Mouse (Mus musculus): ENCODE measurements around the gene Ajm1. TPM values are rescaled to one million over a fixed set of nuclear protein-coding genes. Genes with fewer than 3 reads are reported as not detected.
"Not testable (repeated sequence)": the region's sequence is repeated elsewhere in the genome, so short reads cannot be mapped to it uniquely, and the experiment has no call there.

The Ajm1 gene
- polyA plus RNA-seq, 1 experiment from 2014 or later, result 2.3 TPM

DNA sequence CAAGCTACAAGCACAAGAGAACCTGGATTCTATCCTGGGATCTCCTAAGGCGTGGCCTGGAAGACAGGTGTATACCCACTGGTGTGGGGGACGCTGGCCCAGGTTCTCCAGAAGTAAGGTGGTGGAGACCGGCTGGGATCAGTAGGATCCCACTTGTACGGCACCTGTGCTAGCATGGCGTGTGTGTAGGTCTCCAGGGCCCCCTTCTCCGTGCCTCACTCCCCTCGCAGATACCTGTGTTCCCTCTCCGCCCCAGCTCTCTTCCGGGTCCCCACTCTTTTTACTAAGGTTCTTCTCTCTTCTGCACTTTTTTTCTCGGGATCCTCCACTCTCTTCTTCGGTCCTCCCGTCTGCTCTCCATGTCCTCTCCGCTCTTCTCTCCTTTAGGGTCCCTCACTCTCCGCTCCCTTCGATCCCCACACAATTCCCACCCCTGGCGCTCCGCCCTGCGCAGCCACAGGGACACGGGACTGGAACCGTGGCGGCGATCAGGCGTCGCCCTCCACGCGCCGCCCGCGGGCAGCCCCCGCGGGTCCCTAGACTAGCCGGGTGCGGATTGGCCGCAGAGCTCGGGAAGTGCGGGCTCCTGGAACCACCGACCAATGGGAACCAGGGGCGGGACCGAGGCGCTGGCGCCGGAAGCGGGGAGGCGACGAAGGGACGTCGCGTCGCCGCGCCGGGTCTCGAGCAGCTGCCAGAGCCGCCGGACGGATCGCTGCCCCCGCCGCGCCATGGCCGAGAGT lies 24.2 kb downstream of the Ajm1 start, which contains the start of gene Edf1:
Gene Edf1, plus strand, starts transcription at position 627 of the 743 bp plus-strand sequence.
- Histone ChIP-seq H3K27ac (peak within 1 kb of the TSS; percentile 53; the same call in 1 of the 2 replicates), H3K27me3 (replicated peaks) (no peaks in the 10 kb centered on the region), H3K9ac (peak within 1 kb of the TSS; percentile 95), H3K4me1 (peaks cover 17% of the 10 kb centered on the region), H3K4me3 (peak within 1 kb of the TSS; percentile 81), H3K36me3 (peaks cover 26% of the 10 kb centered on the region), H3K4me2 (replicated peaks) (peak within 1 kb of the TSS; percentile 95), H3K9me3 (no peaks in the 10 kb centered on the region)
- under 1% methylated on average over 61 of the region's 61 CpGs for WGBS
- peak; percentile 98 for ATAC-seq (ENCODE audit: low FRiP score, low read depth)

DNA sequence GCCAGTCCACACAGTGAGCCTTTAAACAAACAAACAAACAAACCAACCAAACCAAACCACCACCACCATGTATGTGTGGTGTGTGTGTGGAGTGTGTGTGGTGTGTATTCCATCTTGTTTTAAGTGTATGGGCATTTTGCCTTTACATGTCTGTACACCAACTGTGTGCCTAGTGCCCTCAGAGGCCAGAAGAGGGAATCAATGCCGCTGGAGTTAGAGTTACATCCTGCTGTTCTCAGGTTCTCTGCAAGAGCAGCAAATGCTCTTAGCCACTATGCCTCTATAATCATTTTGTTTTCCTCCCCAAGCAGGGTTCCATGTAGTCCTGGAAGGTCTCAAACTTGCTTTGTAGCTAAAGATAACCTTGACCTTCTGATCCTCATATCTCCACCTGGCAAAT lies 25.3 kb downstream of the Ajm1 start:
- H3K4me1 ChIP-seq, result peaks cover 17% of the 10 kb centered on the region
- 55% methylated on average over 1 of the region's 1 CpGs for WGBS
- H3K36me3 ChIP-seq, result peaks cover 15% of the 10 kb centered on the region
- no peak overlapping the region for H3K9ac ChIP-seq
- H3K27me3 ChIP-seq (replicated peaks), result no peaks in the 10 kb centered on the region
- no peak overlapping the region for H3K4me2 ChIP-seq (replicated peaks)
- ATAC-seq (ENCODE audit: low FRiP score, low read depth), result no peak
- H3K27ac ChIP-seq, result no peak overlapping the region
- no peaks in the 10 kb centered on the region for H3K9me3 ChIP-seq
- no peak overlapping the region for H3K4me3 ChIP-seq

GRCm38 (mm10) chr2:25555479-25555878 lies 26.1 kb downstream of the Ajm1 start:
- WGBS, result 44% methylated on average over 2 of the region's 2 CpGs
- H3K4me1 ChIP-seq, result peaks cover 17% of the 10 kb centered on the region
- H3K36me3 ChIP-seq; H3K9ac ChIP-seq; H3K27me3 ChIP-seq (replicated peaks); H3K4me3 ChIP-seq; H3K27ac ChIP-seq; H3K4me2 ChIP-seq (replicated peaks); ATAC-seq (ENCODE audit: low FRiP score, low read depth); H3K9me3 ChIP-seq: not testable (repeated sequence)

DNA sequence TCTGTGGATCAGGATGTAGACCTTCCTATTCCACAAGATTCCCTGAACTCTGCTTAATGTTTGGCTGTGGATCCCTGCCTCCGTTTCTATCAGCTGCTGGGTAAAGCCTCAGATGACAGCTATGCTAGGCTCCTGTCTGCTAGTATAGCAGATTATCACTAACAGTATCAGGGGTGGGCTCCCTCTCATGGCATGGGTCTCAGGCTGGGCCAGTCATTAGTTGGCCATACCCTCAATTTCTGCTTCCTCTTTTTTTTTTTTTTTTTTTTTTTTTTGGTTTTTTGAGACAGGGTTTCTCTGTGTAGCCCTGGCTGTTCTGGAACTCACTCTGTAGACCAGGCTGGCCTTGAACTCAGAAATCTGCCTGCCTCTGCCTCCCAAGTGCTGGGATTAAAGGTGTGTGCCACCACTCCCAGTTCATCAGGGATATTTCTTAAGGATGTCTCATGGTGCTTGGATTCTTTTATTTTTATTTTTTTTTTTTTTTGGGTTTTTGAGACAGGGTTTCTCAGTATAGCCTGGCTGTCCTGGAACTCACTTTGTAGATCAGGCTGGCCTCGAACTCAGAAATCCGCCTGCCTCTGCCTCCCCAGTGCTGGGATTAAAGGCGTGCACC lies 28.3 kb downstream of the Ajm1 start:
- H3K9me3 ChIP-seq; H3K36me3 ChIP-seq; H3K4me1 ChIP-seq; H3K9ac ChIP-seq; ATAC-seq (ENCODE audit: low FRiP score, low read depth); H3K4me3 ChIP-seq; H3K27ac ChIP-seq; H3K4me2 ChIP-seq (replicated peaks); H3K27me3 ChIP-seq (replicated peaks): not testable (repeated sequence)
- WGBS, result 95% methylated on average over 4 of the region's 4 CpGs

DNA sequence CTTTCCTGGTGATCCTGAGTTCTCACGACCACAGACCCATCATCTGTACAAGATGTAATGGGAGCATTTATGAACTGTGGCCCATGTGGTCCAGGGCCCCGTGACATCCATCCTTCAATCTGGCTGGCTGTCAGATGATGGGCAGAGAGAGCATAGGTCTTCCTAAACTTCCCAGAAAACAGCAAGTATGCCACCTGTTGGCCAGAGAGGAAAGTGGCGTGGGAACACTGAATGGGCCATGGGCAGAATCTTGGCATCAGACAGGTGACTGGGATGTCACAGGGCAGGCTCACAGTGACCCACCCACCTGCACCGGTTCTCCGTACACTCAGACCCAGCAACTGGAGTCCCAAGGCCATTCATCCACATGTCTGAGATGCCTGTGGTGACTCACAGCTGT lies 30.4 kb downstream of the Ajm1 start:
- no peak for ATAC-seq (ENCODE audit: low FRiP score, low read depth)
- Histone ChIP-seq H3K27ac (no peak overlapping the region), H3K9me3 (no peaks in the 10 kb centered on the region), H3K9ac (no peak overlapping the region), H3K4me1 (peaks cover 1% of the 10 kb centered on the region; the same call in 1 of the 2 replicates), H3K27me3 (replicated peaks) (no peaks in the 10 kb centered on the region), H3K4me3 (no peak overlapping the region), H3K36me3 (no peaks in the 10 kb centered on the region), H3K4me2 (replicated peaks) (no peak overlapping the region)
- 38% methylated on average over 5 of the region's 5 CpGs for WGBS

DNA sequence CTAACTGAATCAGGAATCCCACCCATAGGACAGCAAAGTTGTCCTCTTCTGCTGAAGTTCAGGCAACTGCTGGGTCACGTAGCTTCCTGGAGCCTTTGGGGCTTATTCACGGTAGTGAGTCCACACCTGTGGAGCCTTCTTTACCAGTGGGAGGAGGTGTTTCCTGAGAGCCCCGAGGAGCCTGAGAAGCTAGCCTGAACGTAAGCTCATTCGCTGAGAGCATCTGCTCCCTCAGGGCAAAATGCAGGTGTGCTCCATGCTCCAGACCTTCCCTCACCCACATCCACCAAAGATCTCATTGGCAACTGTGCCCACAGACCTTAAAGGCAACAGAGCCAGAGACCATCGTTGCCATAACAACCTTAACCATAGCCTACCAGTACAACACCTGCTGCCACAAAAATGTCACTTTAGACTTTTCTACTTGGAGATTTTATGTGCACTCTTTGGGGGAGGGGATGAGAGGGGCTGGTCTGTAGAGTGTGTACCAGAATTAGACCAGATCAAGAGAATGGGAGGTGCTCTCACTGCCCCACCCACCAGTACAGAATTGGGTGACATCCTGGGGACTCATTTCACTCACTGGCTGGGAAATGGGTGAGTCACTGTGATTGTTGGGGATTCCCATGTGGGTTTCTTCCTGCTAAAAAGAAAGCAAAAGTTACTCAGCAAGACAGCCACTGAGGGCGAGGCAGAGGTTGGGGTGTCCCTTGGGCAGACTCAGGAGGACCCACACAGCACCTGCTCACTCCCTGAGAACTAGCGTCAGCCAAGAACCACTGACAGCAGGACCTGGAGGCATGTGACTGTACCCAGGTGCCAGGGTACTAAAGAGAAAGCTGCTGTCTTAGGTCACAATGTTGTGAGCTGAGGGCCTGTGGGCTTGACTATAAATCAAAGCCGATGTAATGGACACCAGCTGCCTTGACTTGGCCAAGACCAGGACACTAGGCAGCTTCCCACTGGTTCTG lies 32.3 kb downstream of the Ajm1 start:
- H3K27me3 ChIP-seq (replicated peaks), result no peaks in the 10 kb centered on the region
- no peak for ATAC-seq (ENCODE audit: low FRiP score, low read depth)
- H3K36me3 ChIP-seq, result no peaks in the 10 kb centered on the region
- no peak overlapping the region for H3K9ac ChIP-seq
- H3K4me2 ChIP-seq (replicated peaks), result no peak overlapping the region
- peaks cover 9% of the 10 kb centered on the region for H3K4me1 ChIP-seq
- H3K27ac ChIP-seq, result no peak overlapping the region
- H3K4me3 ChIP-seq, result no peak overlapping the region
- 77% methylated on average over 9 of the region's 9 CpGs for WGBS
- H3K9me3 ChIP-seq, result no peaks in the 10 kb centered on the region

DNA sequence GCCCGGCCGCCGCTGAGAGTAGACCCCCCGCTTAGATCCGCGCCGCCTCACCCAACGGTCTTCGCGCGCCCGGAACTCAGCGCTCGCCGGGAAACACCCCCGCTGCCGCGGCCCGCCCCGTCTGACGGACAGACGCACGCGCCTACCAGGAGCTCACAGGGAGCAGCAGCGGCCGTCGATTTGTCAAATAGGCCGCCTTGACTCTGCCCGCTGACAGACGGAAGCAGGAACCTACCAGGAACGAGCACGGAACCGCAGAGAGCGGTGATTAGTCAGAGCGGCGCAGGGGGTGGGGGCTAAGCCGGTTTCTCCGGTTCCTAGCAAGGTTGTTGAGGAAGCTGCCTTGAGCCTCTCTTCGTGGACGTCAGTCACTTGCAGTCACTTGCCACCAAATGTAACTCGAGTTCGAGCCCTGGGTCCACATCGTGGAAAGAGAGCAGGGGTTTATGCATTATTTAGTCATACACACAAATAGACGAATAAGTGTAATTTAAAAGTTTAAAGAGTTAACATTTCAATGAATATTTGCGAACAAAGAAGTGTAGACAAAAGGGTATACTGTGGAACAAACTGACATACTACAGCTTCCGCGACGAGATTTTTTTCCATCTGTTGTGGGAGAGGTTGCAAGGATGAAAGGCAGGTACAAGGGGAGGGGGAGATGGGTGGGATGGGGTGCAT lies 34.6 kb downstream of the Ajm1 start, which contains the start of gene Traf2:
Gene Traf2, minus strand, starts transcription at position 130 of the 681 bp plus-strand sequence.
- no peaks in the 10 kb centered on the region for H3K9me3 ChIP-seq
- H3K36me3 ChIP-seq, result no peaks in the 10 kb centered on the region
- peaks cover 10% of the 10 kb centered on the region for H3K4me1 ChIP-seq
- H3K4me2 ChIP-seq (replicated peaks), result peak within 1 kb of the TSS; percentile 72
- H3K9ac ChIP-seq, result peak within 1 kb of the TSS; percentile 67
- no peak within 1 kb of the TSS for H3K27ac ChIP-seq
- WGBS, result 3% methylated on average over 48 of the region's 48 CpGs
- peak within 1 kb of the TSS; percentile 70 for H3K4me3 ChIP-seq
- ATAC-seq (ENCODE audit: low FRiP score, low read depth), result peak; percentile 99
- no peaks in the 10 kb centered on the region for H3K27me3 ChIP-seq (replicated peaks)

DNA sequence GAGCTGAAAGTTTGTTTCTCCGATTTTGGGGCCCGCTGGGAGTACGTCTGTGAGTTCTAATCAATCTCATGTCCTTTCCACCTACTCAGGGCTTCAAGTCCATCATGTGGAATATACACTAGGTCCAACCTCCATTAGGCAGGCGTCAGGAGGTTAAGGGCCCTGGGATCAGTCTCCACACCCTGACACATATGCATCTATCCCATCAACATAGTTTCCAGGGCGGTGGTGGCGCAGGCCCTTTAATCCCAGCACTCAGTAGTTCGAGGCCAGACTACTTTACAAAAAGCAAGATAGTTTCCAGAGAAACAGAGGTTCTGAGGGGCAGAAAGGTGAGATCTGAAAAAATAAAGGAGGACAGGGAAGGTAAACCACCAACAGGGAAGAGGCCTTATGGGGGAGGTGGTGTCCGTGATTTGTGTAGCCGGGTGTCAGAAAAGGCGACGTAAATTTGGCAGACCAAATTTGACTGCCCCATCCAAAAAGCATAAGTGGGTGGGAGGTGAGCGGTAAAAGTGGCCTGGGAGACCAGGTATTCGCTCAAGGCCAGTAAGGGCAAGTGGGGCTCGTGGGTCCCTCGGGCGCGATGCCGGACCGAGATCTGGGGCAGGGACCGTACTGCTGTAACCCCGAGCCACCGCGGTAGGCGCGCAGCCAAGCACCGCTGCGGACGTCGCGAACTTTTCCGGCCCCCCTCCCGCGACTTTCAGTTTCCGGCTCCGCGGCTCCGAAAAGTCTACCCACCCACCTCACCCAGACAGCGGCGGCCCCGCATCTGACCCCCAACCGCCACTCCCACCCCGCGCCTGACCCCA lies 35.4 kb downstream of the Ajm1 start:
- WGBS, result 9% methylated on average over 43 of the region's 43 CpGs

GRCm38 (mm10) chr2:25541644-25542367 lies 39.8 kb downstream of the Ajm1 start:
- WGBS, result 75% methylated on average over 10 of the region's 10 CpGs
- Histone ChIP-seq H3K4me3 (no peak overlapping the region), H3K27me3 (replicated peaks) (no peaks in the 10 kb centered on the region), H3K36me3 (peaks cover 10% of the 10 kb centered on the region; the same call in 1 of the 2 replicates), H3K9me3 (no peaks in the 10 kb centered on the region), H3K4me2 (replicated peaks) (no peak overlapping the region), H3K27ac (no peak overlapping the region), H3K4me1 (peaks cover 14% of the 10 kb centered on the region), H3K9ac (no peak overlapping the region)
- ATAC-seq (ENCODE audit: low FRiP score, low read depth), result no peak

More for the DNA sequence above, 35.4 kb downstream of the Ajm1 start:
- no peaks in the 10 kb centered on the region for H3K9me3 ChIP-seq
- H3K9ac ChIP-seq, result peak overlapping the region; percentile 67
- H3K27me3 ChIP-seq (replicated peaks), result no peaks in the 10 kb centered on the region
- H3K36me3 ChIP-seq, result no peaks in the 10 kb centered on the region
- no peak overlapping the region for H3K27ac ChIP-seq
- peak overlapping the region; percentile 72 for H3K4me2 ChIP-seq (replicated peaks)
- H3K4me1 ChIP-seq, result peaks cover 14% of the 10 kb centered on the region
- ATAC-seq (ENCODE audit: low FRiP score, low read depth), result peak; percentile 81
- peak overlapping the region; percentile 70 for H3K4me3 ChIP-seq

- peaks cover 22% of the 10 kb centered on the region; the same call in 1 of the 2 replicates for H3K36me3 ChIP-seq
- H3K4me1 ChIP-seq, result peaks cover 6% of the 10 kb centered on the region
- no peak overlapping the region for H3K4me2 ChIP-seq (replicated peaks)
- H3K27ac ChIP-seq, result no peak overlapping the region
- H3K4me3 ChIP-seq, result no peak overlapping the region
- ATAC-seq (ENCODE audit: low FRiP score, low read depth), result no peak
- no peak overlapping the region for H3K9ac ChIP-seq
- no peaks in the 10 kb centered on the region for H3K27me3 ChIP-seq (replicated peaks)
- 96% methylated on average over 4 of the region's 4 CpGs for WGBS
- no peaks in the 10 kb centered on the region for H3K9me3 ChIP-seq
Observed at GRCm38 (mm10) chr2:25540541-25540948, 41.0 kb downstream of the Ajm1 start.
